Mouse (Mus musculus) testis, adult 2 months (tissue): ENCODE results near the gene Disp2.

Experiments used
- CTCF ChIP-seq: fragments of 200-500 bp; IDR thresholded peaks from 2 replicates; pipeline ENCODE4 v1.5.1; 2012; ENCODE audit warnings: low read depth, mild to moderate bottlenecking, inconsistent platforms, low read length, moderate library complexity; ENCODE audit not compliant: control insufficient read depth, insufficient read depth, insufficient replicate concordance
- POLR2A ChIP-seq: fragments of 200-500 bp; IDR thresholded peaks from 2 replicates; pipeline ENCODE4 v1.6.1; 2012; ENCODE audit warnings: low read depth, mild to moderate bottlenecking, inconsistent platforms, low read length, moderate library complexity; ENCODE audit not compliant: control insufficient read depth

DNA sequence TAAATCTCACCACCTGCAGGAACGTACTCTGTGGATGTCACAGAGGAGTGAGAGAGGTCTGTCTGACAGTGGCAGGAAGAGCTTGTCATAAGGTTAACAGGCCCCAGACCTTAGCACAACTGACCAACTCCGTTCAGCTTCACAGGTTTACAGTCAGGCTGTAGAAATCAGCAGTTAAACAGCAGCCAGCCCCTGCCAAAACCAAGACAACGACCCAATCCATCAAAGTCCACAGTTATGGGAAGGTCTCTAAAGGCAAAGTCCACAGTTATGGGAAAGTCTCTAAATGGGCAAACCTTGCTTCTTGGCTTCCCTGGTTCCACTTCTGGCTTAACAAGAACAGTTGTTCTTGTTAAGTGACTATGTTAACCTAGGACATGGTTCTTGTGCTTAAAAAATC, 64.9 kb downstream of the Disp2 start:
- TF ChIP-seq CTCF (no peak), POLR2A (no peak)
